Mouse (Mus musculus) olfactory bulb, adult 2 months (tissue): Measurements from ENCODE around the gene Emc9. TPM values are rescaled to one million over a fixed set of nuclear protein-coding genes. Genes with fewer than 3 reads are reported as not detected.

Source experiments
- H3K27ac ChIP-seq: fragments of 200-500 bp; 2 replicates; pipeline ENCODE4 v1.5.1; 2012; ENCODE audit warnings: low read depth, low read length; ENCODE audit not compliant: insufficient read depth
- H3K4me1 ChIP-seq: fragments of 200-500 bp; 2 replicates; pipeline ENCODE4 v1.6.1; 2012; ENCODE audit warnings: low read length; ENCODE audit not compliant: control insufficient read depth, insufficient read depth
- H3K4me3 ChIP-seq: fragments of 200-500 bp; 2 replicates; pipeline ENCODE4 v1.5.1; 2012; ENCODE audit warnings: mild to moderate bottlenecking, low read depth, low read length, moderate library complexity; ENCODE audit not compliant: insufficient read depth
- CTCF ChIP-seq: fragments of 200-500 bp; IDR thresholded peaks from 2 replicates; pipeline ENCODE4 v1.5.1; 2012; ENCODE audit warnings: low read depth, mild to moderate bottlenecking, low read length, moderate library complexity; ENCODE audit not compliant: insufficient read depth
- POLR2A ChIP-seq: fragments of 200-500 bp; IDR thresholded peaks from 2 replicates; pipeline ENCODE4 v1.6.1; 2012; ENCODE audit warnings: mild to moderate bottlenecking, low read depth, low read length, moderate library complexity; ENCODE audit not compliant: insufficient read depth
- WGBS: fragments of 180-500 bp; shearing (Covaris S2); methylation state at CpG from one replicate; pipeline ENCODE4 v1.1.7; 2018; 5-methylcytosine and 5-hydroxymethylcytosine counted together
- polyA plus RNA-seq: library from polyadenylated mRNA; stranded (reverse); fragments of >200 nt; gene quantifications from 2 replicates; pipeline ENCODE4 v1.2.4, GENCODE M21; 2012; ENCODE audit warnings: low replicate concordance; ENCODE audit not compliant: missing spikeins, insufficient read depth, insufficient read length

Emc9 gene
- polyA plus RNA-seq, 1 experiment = not detected

DNA sequence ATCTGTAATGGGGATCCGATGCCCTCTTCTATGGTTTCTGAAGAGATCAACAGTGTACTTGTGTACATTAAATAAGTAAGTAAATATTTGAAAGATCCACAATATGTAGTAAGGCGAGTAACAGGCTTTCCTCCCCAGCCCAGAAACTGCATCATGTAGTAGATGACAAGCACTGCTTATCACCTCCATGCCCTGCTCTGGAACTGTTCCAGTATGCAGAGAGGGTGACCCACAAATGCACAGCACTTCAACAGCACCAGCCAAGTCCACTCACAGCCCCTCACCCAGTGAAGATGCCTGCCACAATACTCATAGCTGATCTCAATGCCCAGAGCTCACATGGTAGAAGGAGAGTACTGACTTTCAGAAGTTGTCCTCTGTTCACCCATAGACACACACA, 14.5 kb downstream of the Emc9 start:
- WGBS = 93% methylated on average over 2 of the region's 2 CpGs
- H3K4me3 ChIP-seq = no peak overlapping the region
- TF ChIP-seq POLR2A (no peak), CTCF (no peak)
- H3K27ac ChIP-seq = no peak overlapping the region
- H3K4me1 ChIP-seq = peaks cover under 1% of the 10 kb centered on the region; the same call in 1 of the 2 replicates

DNA sequence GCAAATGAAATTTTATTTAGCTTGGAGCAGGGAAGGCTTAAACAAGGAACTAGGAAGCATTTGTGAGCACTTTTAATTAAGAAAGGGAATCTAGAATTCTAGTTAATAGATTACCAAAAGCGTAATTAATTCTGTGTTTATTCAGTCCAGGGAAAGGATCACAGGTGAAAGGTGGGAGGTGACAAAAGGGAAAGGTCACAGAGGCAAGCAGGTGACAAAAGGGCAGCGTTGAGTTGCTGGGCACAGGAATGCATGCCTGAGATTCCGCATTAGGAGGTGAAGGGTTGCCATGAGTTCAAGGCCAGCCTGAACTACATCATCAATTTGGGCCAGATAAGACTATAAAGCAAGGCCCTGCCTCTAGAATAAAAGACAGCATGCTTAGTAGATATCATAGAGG, 17.6 kb downstream of the Emc9 start:
- TF ChIP-seq POLR2A = no peak
- no peak for TF ChIP-seq CTCF
- WGBS = 93% methylated on average over 3 of the region's 3 CpGs
- Histone ChIP-seq H3K4me3 (no peak overlapping the region), H3K27ac (no peak overlapping the region), H3K4me1 (no peaks in the 10 kb centered on the region)

DNA sequence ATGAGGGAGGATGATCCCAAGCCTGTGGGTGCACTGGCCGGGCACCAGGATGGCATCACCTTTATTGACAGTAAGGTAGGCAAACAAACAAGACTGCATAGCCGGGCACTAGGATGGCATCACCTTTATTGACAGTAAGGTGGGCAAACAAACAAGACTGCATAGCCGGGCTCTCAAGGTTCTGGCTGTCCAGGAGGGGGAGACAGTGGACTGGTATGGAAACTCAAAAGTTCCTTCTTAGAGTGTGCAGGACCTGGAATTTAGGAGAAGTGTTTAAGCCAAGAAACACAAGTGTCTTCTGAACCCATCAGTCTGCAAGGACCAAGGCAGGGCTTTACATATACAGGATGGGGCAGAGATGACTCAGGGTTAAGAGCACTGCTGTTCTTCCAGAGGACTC, 19.4 kb downstream of the Emc9 start:
- H3K4me1 ChIP-seq = peaks cover 8% of the 10 kb centered on the region
- H3K27ac ChIP-seq = no peak overlapping the region
- H3K4me3 ChIP-seq = no peak overlapping the region
- WGBS = 88% methylated on average over 3 of the region's 3 CpGs
- TF ChIP-seq POLR2A (no peak), CTCF (no peak)

DNA sequence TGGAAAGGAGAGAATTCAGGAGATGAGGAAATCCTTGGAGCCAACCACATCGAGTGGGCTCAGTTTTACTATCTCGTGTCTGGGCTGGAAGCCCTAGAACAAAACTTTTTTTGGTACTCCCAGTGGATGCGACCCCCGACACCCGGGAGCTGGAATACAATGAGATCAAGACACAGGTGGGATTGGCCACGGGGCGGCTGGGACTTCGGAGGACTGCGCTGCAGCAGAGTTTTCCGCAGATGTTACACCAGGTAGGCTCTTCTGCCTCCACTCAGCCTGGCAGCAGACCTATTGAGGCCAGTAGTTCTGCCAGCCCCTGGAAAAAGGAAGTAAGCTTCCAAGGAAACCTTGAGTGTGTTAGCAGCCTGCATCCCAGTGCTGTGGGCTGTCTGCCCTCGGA, 21.9 kb downstream of the Emc9 start:
- no peak overlapping the region for H3K4me3 ChIP-seq
- peaks cover 8% of the 10 kb centered on the region for H3K4me1 ChIP-seq
- no peak overlapping the region for H3K27ac ChIP-seq
- TF ChIP-seq CTCF = no peak
- TF ChIP-seq POLR2A = no peak
- 89% methylated on average over 11 of the region's 11 CpGs for WGBS

DNA sequence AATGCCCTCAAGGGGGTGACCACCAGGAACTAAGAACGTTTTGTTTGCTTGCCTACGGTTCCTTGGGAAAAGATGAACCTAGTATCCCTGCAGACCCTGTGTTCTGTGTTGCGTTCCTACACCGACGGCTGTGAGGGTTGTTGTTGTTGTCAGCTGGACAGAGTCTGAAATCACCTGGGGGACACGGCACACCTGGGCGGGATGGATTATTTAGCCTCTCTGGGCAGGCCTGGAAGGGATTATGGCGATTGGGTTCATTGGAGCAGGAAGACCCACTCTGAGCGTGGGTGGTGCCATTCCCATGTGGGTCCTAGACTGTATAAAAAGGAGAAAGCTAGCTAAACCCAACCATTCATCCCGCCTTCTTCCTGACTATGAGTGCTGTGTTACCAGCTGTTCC, 23.2 kb downstream of the Emc9 start:
- Histone ChIP-seq H3K27ac (no peak overlapping the region), H3K4me1 (peaks cover 8% of the 10 kb centered on the region), H3K4me3 (no peak overlapping the region)
- TF ChIP-seq CTCF = no peak
- no peak for TF ChIP-seq POLR2A
- WGBS = 85% methylated on average over 10 of the region's 10 CpGs

DNA sequence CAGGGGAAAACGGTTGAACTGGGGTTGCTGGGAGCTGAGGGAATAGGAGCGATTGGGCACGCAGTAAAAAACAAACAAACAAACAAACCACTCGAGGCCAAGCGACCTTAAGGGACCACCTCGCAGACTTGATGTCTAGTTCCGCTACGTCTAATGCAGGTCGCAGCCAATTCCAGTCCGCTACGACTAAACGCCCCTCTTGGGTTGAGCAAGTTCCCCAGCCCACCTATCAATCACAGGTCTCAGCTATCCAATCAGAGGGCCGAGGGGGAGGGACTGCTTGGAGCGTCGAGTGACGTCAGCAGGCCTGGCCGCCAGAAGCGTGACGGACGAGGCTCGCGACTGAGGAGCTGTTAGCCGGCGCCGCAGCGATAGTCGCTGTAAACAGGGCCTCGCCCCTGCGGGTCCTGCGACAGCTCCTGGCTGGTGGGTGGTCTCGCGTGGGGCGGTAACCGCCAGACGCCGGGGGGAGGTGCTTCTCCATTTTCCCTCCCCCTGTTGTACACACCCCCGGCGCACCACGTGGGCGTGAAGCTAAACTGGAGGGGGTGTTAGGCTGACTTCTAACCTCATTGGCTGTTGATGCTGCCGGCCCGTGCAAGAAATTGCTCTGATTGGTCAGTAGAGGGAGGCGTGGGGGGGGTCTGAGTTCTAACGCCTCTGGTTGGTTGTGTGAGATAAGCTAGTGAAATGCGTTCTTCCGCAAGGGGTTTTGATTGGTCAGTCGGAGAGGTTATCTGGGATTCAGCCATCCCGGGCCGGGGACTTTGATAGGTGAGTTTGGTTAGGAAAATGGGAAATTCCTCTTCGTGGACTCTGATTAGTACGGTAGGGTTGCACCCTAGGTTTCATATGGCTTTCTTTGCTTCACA, 24.7 kb downstream of the Emc9 start, which contains the start of gene A730061H03Rik:
TSS of gene A730061H03Rik (minus strand) at position 205 of the 872 bp plus-strand sequence.
- peak; percentile 46; the same call in 1 of the 2 replicates for TF ChIP-seq POLR2A
- no peak for TF ChIP-seq CTCF

DNA sequence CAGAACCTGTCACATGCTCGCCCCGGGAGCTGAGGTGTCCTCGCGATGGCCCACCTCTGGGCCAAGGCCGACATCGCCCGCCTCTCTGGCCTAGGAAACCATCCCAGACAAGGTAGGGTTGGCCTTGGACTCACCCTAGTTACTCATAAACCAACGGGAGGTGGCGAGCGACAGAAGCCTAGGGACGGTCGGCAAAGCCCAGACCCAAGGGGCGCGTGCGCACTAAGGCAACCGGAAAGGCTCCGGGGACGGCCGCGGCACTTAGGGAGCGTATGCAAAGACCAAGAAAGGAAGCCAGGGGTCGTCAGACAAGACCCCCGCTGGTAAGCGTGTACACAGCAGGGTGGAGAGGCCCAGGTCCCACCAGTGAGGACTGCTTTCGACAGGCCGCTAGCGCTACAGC, 25.3 kb downstream of the Emc9 start, which contains the start of gene Dcaf11:
TSS of gene Dcaf11 (plus strand) at position 208 of the 403 bp plus-strand sequence.
- H3K4me3 ChIP-seq = peak within 1 kb of the TSS; percentile 76
- peaks cover 8% of the 10 kb centered on the region for H3K4me1 ChIP-seq
- under 1% methylated on average over 27 of the region's 27 CpGs for WGBS
- peak within 1 kb of the TSS; percentile 99 for H3K27ac ChIP-seq
- TF ChIP-seq CTCF = no peak
- no peak; the same call in 1 of the 2 replicates for TF ChIP-seq POLR2A

More for the DNA sequence above, 24.7 kb downstream of the Emc9 start, which contains the start of gene A730061H03Rik:
- peaks cover 8% of the 10 kb centered on the region for H3K4me1 ChIP-seq
- H3K27ac ChIP-seq = peak within 1 kb of the TSS; percentile 99
- WGBS = under 1% methylated on average over 51 of the region's 51 CpGs
- peak within 1 kb of the TSS; percentile 76 for H3K4me3 ChIP-seq

DNA sequence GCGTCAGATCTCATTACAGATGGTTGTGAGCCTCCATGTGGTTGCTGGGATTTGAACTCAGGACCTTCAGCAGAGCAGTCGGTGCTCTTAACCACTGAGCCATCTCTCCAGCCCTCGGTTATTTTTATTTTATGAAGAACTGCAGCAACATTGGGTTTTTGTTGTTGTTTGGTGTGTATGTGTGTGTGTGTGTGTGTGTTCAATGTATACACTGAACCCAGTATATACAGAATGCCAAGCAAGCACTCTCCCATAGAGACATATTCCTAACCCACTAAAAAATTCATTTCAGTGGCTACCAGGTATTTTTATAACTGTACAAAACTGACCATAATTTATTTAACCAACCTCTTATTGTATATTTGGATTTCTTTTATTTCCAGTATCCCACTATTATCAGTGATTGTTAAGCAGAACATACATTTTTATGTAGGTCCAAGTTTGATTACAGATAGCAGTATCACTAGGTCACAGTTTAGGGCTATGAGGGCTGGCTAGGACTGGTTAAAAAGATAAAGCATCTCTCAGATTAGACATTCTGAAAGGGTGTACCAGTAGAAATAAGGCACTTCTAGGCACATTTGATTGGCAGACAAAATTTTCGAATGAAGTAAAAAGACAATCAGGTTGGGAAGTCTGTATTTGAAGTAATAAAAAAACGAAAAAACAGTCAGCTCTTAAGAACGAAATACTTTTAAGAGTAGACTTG, 26.2 kb downstream of the Emc9 start:
- 47% methylated on average over 6 of the region's 6 CpGs for WGBS
- Histone ChIP-seq H3K4me3 (no peak overlapping the region), H3K27ac (no peak overlapping the region), H3K4me1 (peaks cover 8% of the 10 kb centered on the region)
- TF ChIP-seq POLR2A = no peak
- no peak for TF ChIP-seq CTCF

DNA sequence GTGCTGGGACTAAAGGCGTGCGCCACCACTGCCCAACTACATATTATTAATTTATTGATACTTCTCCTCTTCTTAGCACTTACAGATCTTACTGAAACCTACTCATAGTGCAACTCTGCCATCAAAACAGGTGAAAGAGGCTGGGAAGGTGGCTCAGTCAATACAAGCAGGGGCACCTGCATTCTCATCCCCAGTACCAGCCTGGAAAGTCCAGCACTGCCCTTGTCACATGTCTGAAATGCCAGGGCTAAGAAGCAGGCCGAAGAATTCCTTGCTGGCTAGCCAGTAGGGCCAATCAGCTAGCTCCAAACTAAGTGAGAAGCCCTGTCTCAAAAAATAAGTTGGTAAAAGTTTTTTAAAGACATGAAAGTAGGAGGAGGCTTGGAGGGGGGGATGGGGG, 27.5 kb downstream of the Emc9 start:
- WGBS = 93% methylated on average over 3 of the region's 3 CpGs
- Histone ChIP-seq H3K4me3 (no peak overlapping the region), H3K27ac (no peak overlapping the region), H3K4me1 (peaks cover 8% of the 10 kb centered on the region)
- TF ChIP-seq CTCF = no peak
- no peak for TF ChIP-seq POLR2A
